ENCODE assay signal across 9 mouse cellular contexts in genomic region chr1:57852562-57853271, GRCm38 (mm10).
DNase-seq lines count a peak whose midpoint lies in the region; ATAC-seq and TF ChIP-seq lines count a peak whose summit lies in the region.
"Had no signal": no experiment of that assay in that cellular context is flagged by ENCODE, and none has a peak within 500 bp of the region (broad histone marks: within the 10 kb centered on the region; RNA-seq: fewer than 3 reads in every experiment).

No protein-coding gene starts in this region.

- peak overlapping the region; percentile 11 for H3K4me3 ChIP-seq in heart, adult 2 months
- no peak overlapping the region for H3K4me3 ChIP-seq in intestine, embryonic 15.5 days (replicated peaks)
- H3K4me3 ChIP-seq in small intestine, adult 2 months (ENCODE audit: low read depth, low read length), result no peak overlapping the region

- no peaks in the 10 kb centered on the region for H3K79me2 ChIP-seq in heart, adult 2 months (replicated peaks; ENCODE audit: control insufficient read depth, insufficient read depth, low read length)

- no peak for TF ChIP-seq EP300 in heart, adult 2 months (IDR thresholded peaks at IDR 0.05; ENCODE audit: insufficient read depth, low read depth, low read length)

- H3K36me3 ChIP-seq in heart, adult 2 months (ENCODE audit: control insufficient read depth, insufficient read depth, low read length), result peaks cover 16% of the 10 kb centered on the region
- 0 out of 2 replicates have a peak, but pooled peaks cover 2% of the 10 kb centered on the region for H3K36me3 ChIP-seq in intestine, embryonic 15.5 days
- H3K36me3 ChIP-seq in small intestine, adult 2 months (ENCODE audit: control insufficient read depth, insufficient read depth, low read length), result no peaks in the 10 kb centered on the region

- H3K4me2 ChIP-seq in intestine, embryonic 15.5 days (replicated peaks), result peak overlapping the region; percentile 28; the same call in 1 of the 2 replicates

- H3K9me3 ChIP-seq in intestine, embryonic 15.5 days, result no peaks in the 10 kb centered on the region

- 22% methylated on average over 12 of the region's 12 CpGs for WGBS in heart, adult 2 months
- WGBS in intestine, embryonic 15.5 days, result 52% methylated on average over 12 of the region's 12 CpGs
- WGBS in small intestine, adult 2 months, result 30% methylated on average over 12 of the region's 12 CpGs

- peak; percentile 29 for DNase-seq in layer of hippocampus, adult 9-11 months
- no peak for DNase-seq in layer of hippocampus, adult 9-10 months (ENCODE audit: low spot score)
- peak; percentile 42 to 62 for DNase-seq in heart, adult 2 months
- DNase-seq in right cerebral cortex, adult 2 months (ENCODE audit: low spot score in 2 of 2), result no peak
- no peak for DNase-seq in frontal cortex, postnatal 14 days (ENCODE audit: low spot score in 2 of 2)
- DNase-seq: liver, postnatal 0 days; right cerebral cortex, adult 18-20 months had no signal

- peak; percentile 85 for ATAC-seq in intestine, embryonic 15.5 days
- ATAC-seq: liver, postnatal 0 days had no signal

- H3K9ac ChIP-seq in heart, adult 2 months (ENCODE audit: low read depth, low read length), result peak overlapping the region; percentile 68
- H3K9ac ChIP-seq in intestine, embryonic 15.5 days, result no peak overlapping the region
- H3K9ac ChIP-seq: liver, postnatal 0 days had no signal

- intact Hi-C loops in heart, adult 2 months (cut with DNase I), result loop anchor here (10.0 kb wide), 1 partner anchor 182 kb away; no protein-coding TSS in a partner anchor

- TF ChIP-seq POLR2A in heart, adult 2 months (IDR thresholded peaks at IDR 0.05; ENCODE audit: insufficient read depth, low read depth, low read length), result peak; percentile 23
- no peak for TF ChIP-seq POLR2A in small intestine, adult 2 months (IDR thresholded peaks at IDR 0.05; ENCODE audit: low read depth, low read length)

- peaks cover 18% of the 10 kb centered on the region for H3K4me1 ChIP-seq in heart, adult 2 months (ENCODE audit: control insufficient read depth, insufficient read depth, low read length)
- H3K4me1 ChIP-seq in intestine, embryonic 15.5 days (replicated peaks), result 0 out of 2 replicates have a peak, but pooled peaks cover 5% of the 10 kb centered on the region
- peaks cover 11% of the 10 kb centered on the region; the same call in 1 of the 2 replicates for H3K4me1 ChIP-seq in small intestine, adult 2 months (ENCODE audit: control insufficient read depth, insufficient read depth, insufficient read length, low read length)

- no peak for TF ChIP-seq CTCF in heart, adult 2 months (IDR thresholded peaks at IDR 0.05)
- TF ChIP-seq CTCF in small intestine, adult 2 months (IDR thresholded peaks at IDR 0.05; ENCODE audit: extremely low read depth, insufficient read length, insufficient replicate concordance, low read depth, low read length), result no peak

- H3K27ac ChIP-seq in heart, adult 2 months, result peak overlapping the region; percentile 85
- H3K27ac ChIP-seq in intestine, embryonic 15.5 days, result no peak overlapping the region
- peak overlapping the region; percentile 75 for H3K27ac ChIP-seq in small intestine, adult 2 months (ENCODE audit: insufficient read depth, low read depth, low read length)

- no peaks in the 10 kb centered on the region for H3K27me3 ChIP-seq in heart, adult 2 months (ENCODE audit: control insufficient read depth, insufficient read depth, low read length)
- H3K27me3 ChIP-seq in intestine, embryonic 15.5 days (replicated peaks), result no peaks in the 10 kb centered on the region
- no peaks in the 10 kb centered on the region for H3K27me3 ChIP-seq in small intestine, adult 2 months (ENCODE audit: control insufficient read depth, insufficient read depth, low read length)

Comparison
In these comparisons a context has a peak if more than half of its experiments do, and no peak if none do; other contexts are left out.
1. DNase-seq: peak in layer of hippocampus, adult 9-11 months (single experiment) and heart, adult 2 months (2 of 2); none in layer of hippocampus, adult 9-10 months (single experiment), right cerebral cortex, adult 2 months (0 of 2) and frontal cortex, postnatal 14 days (0 of 2).